Mouse (Mus musculus) 3T3-L1 (cell line): Measurements from ENCODE around the gene Rad51b.

Experiments
- DNase-seq: peaks from one replicate; pipeline ENCODE4 v3.0.0-alpha.2; 2015; ENCODE audit warnings: low read depth, low spot score

Rad51b gene

DNA sequence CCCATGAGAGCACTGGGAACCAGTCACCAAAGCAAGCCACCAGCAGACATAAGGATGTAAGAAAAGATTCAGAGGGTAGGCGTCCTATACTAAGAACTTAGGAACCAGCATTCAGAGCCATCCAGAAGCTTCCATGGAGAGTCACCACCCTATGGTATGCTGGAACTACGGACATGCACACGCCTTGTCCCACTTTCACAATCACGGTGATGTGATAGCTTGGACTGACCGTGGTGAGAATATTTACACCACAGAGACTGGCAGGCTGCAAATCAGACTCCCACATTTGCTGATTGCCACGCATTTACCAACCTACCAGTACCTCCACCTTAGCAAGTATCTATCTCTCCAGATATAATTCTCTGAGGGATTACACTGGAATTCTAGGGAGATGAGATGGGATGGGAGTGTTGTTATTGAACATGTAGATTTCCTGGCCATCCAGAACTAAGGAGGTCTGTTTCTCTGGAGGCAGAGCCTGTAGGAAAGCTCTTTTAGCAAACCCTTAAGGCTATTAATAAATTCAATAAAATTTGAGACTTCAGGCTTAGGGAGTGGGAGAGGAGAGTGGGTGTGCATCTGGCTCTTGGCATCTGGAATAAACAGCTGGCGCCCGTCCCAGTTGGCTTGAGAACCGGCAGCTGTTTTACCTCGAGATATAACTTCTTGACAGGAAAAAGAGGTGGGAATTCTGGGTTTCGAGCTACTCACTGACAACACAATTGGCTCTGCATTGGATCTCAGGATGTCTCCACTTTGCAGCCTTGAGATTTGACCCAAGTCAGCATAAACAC lies 559.2 kb downstream of the Rad51b start:
- peak; percentile 74 for DNase-seq

GRCm38 (mm10) chr12:79857704-79858103 lies 560.6 kb downstream of the Rad51b start:
- no peak for DNase-seq

GRCm38 (mm10) chr12:79858336-79858735 lies 561.3 kb downstream of the Rad51b start:
- DNase-seq = no peak

DNA sequence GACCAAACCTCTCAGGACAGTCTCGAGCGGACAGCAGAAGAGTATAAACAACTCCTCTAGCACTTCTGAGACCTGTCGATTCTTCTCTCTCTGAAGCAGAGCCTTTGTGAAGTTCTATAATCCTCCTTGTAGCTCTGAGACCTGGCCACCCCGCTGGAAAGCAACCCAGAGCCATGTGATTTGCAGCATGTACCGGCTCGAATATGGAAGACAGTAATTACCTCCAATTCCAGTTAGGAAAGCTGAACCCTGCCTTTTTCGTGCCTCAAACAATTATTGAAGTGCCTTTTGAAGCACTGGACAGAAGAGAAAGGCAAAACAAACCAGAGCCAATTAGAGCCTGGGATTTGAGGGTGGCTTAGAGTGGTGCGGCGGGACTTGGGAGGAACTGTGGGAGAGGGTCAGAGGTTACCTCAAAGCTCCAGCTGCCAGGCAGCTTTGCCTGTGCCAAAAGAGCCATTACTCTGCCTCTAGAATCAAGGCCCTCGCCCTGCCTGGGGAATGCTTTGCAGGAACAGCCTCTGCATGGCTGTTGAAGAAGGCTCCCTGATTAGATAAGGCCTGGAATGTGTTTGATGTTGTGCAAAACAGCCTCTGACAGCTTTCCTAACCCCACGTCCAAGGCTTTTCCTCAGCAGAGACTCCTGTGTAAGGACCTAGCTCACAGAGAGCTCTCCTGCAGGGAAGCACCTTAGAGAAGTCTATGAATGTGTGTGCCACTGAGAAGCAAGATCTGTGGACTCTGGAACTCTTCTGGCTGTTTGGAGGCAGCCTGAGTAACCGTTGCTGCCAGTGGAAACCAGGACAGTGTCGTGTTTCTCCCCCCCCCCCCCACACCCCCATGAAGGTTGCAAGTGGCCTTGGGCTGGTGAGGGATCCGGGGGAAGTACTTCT lies 562.5 kb downstream of the Rad51b start:
- peak; percentile 8 for DNase-seq

DNA sequence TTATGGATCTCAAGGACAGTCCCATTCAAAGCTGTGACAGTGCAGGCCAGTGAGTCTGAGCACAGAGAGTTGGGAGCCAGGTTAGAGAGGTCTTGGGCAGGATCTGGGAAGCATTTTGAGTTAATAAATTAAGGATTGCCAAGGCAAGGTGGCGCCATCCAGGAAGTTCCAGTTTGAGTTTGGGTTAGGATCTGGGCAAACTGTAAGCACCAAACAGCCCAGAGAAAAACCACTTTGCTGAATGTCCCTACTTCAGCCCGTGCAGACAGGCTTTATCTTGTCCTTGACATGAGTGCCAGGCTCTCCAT lies 563.1 kb downstream of the Rad51b start:
- no peak for DNase-seq
